In the genomic region with DNA sequence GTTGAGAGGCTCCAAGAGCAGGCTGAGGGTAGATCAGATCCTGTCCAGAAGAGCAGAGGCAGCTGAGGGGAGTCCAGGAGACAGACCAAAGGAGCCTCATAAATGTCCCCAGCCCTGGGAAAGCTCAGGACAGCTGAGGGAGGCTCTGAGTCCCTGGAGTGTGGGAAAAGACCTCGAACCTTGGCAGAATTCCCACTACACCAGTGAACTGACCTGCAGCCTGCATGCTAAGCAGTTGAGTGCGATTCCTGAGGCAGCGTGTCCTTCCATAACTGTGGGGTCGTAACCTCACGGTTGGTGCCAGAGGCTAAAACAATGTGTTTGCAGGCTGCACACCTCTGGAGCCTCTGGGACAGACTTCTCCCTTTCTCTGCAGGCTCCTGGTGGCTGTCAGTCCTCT, we compare ENCODE assay signal across 14 mouse cellular contexts. TPM values are rescaled to one million over a fixed set of nuclear protein-coding genes. Genes with fewer than 3 reads are reported as not detected.
DNase-seq lines count a peak whose midpoint lies in the region; ATAC-seq and TF ChIP-seq lines count a peak whose summit lies in the region.
"Had no signal": no experiment of that assay in that cellular context is flagged by ENCODE, and none has a peak within 500 bp of the region (broad histone marks: within the 10 kb centered on the region; RNA-seq: fewer than 3 reads in every experiment).

No protein-coding gene starts in this region.

- no peaks in the 10 kb centered on the region for H3K36me3 ChIP-seq in heart, postnatal 0 days (replicated peaks; ENCODE audit: control insufficient read depth, insufficient read depth, low read length)
- no peaks in the 10 kb centered on the region for H3K36me3 ChIP-seq in neural tube, embryonic 13.5 days
- no peaks in the 10 kb centered on the region for H3K36me3 ChIP-seq in limb, embryonic 14.5 days (ENCODE audit: control insufficient read depth, insufficient read depth, low read length)
- H3K36me3 ChIP-seq: embryonic facial prominence, embryonic 15.5 days; G1E had no signal

- H3K4me3 ChIP-seq in heart, postnatal 0 days (ENCODE audit: low read depth, low read length), result no peak overlapping the region
- H3K4me3 ChIP-seq in neural tube, embryonic 13.5 days, result no peak overlapping the region
- H3K4me3 ChIP-seq in limb, embryonic 14.5 days (replicated peaks; ENCODE audit: low read length), result no peak overlapping the region
- H3K4me3 ChIP-seq: embryonic facial prominence, embryonic 15.5 days had no signal

- no peak overlapping the region for H3K9ac ChIP-seq in heart, postnatal 0 days (replicated peaks; ENCODE audit: low read depth, low read length)
- H3K9ac ChIP-seq in neural tube, embryonic 13.5 days, result no peak overlapping the region
- no peak overlapping the region for H3K9ac ChIP-seq in limb, embryonic 14.5 days (ENCODE audit: low read depth, low read length, severe bottlenecking)
- H3K9ac ChIP-seq: embryonic facial prominence, embryonic 15.5 days; liver, postnatal 0 days had no signal

- H3K9me3 ChIP-seq in heart, postnatal 0 days (replicated peaks; ENCODE audit: control insufficient read depth, low read length), result no peaks in the 10 kb centered on the region
- H3K9me3 ChIP-seq in neural tube, embryonic 13.5 days, result no peaks in the 10 kb centered on the region
- H3K9me3 ChIP-seq in limb, embryonic 14.5 days (ENCODE audit: control insufficient read depth, low read length), result no peaks in the 10 kb centered on the region
- H3K9me3 ChIP-seq: embryonic facial prominence, embryonic 15.5 days; G1E had no signal

- WGBS in heart, postnatal 0 days, result 13% methylated on average over 5 of the region's 5 CpGs
- 43% methylated on average over 5 of the region's 5 CpGs for WGBS in neural tube, embryonic 13.5 days
- 30% methylated on average over 5 of the region's 5 CpGs for WGBS in limb, embryonic 14.5 days

- no peak for TF ChIP-seq CTCF in heart, postnatal 0 days (IDR thresholded peaks at IDR 0.05; ENCODE audit: low read depth)

- no peak for TF ChIP-seq EP300 in heart, postnatal 0 days (IDR thresholded peaks at IDR 0.05; ENCODE audit: low read depth)

- no peak overlapping the region for H3K4me2 ChIP-seq in heart, postnatal 0 days (ENCODE audit: low read depth, low read length)
- no peak overlapping the region for H3K4me2 ChIP-seq in neural tube, embryonic 13.5 days
- H3K4me2 ChIP-seq in limb, embryonic 14.5 days (replicated peaks; ENCODE audit: low read depth, low read length, severe bottlenecking), result no peak overlapping the region
- H3K4me2 ChIP-seq: embryonic facial prominence, embryonic 15.5 days had no signal

- peak; percentile 17; the same call in 1 of the 2 replicates for ATAC-seq in heart, postnatal 0 days (ENCODE audit: insufficient read depth, low read depth)
- no peak for ATAC-seq in neural tube, embryonic 13.5 days (ENCODE audit: low read depth)
- ATAC-seq in limb, embryonic 14.5 days (ENCODE audit: low FRiP score, low read depth), result peak; percentile 28; the same call in 1 of the 2 replicates
- ATAC-seq: liver, postnatal 0 days had no signal

- DNase-seq in adrenal gland, adult (ENCODE audit: inconsistent age in 2 of 2, low spot score in 1 of 2), result peak; percentile 37 to 62
- DNase-seq in adrenal gland, postnatal 25 days, result no peak
- no peak for DNase-seq in heart, postnatal 0 days (ENCODE audit: low spot score)
- DNase-seq in heart, adult 8-10 months (ENCODE audit: low spot score), result no peak
- DNase-seq in neural tube, embryonic 10.5 days (ENCODE audit: extremely low spot score, low spot score), result no peak
- DNase-seq in limb, embryonic 14.5 days (ENCODE audit: low spot score), result peak; percentile 17
- no peak for DNase-seq in T-cell, adult 2 months (ENCODE audit: low spot score)
- DNase-seq: liver, postnatal 0 days had no signal

- peaks cover 21% of the 10 kb centered on the region for H3K4me1 ChIP-seq in heart, postnatal 0 days (ENCODE audit: control insufficient read depth, insufficient read depth)
- peaks cover 18% of the 10 kb centered on the region for H3K4me1 ChIP-seq in neural tube, embryonic 13.5 days (replicated peaks)
- H3K4me1 ChIP-seq in limb, embryonic 14.5 days (ENCODE audit: control insufficient read depth, insufficient read depth, low read length), result peaks cover 32% of the 10 kb centered on the region

- H3K27me3 ChIP-seq in heart, postnatal 0 days (ENCODE audit: control insufficient read depth, insufficient read depth, low read length), result no peaks in the 10 kb centered on the region
- no peaks in the 10 kb centered on the region; the same call in 1 of the 2 replicates for H3K27me3 ChIP-seq in neural tube, embryonic 13.5 days
- H3K27me3 ChIP-seq in limb, embryonic 14.5 days (ENCODE audit: control insufficient read depth, insufficient read depth, low read length), result no peaks in the 10 kb centered on the region
- H3K27me3 ChIP-seq: embryonic facial prominence, embryonic 15.5 days had no signal

- H3K27ac ChIP-seq in heart, postnatal 0 days (ENCODE audit: low read depth), result 0 out of 2 replicates have a peak overlapping the region, but pooled peaks have one; percentile 45
- peak overlapping the region; percentile 43; the same call in 1 of the 2 replicates for H3K27ac ChIP-seq in neural tube, embryonic 13.5 days (replicated peaks)
- H3K27ac ChIP-seq in limb, embryonic 14.5 days (replicated peaks; ENCODE audit: low read depth, low read length), result 0 out of 2 replicates have a peak overlapping the region, but pooled peaks have one; percentile 19
- H3K27ac ChIP-seq: embryonic facial prominence, embryonic 15.5 days had no signal

- TF ChIP-seq POLR2A in limb, embryonic 14.5 days (IDR thresholded peaks at IDR 0.05; ENCODE audit: borderline replicate concordance, extremely low read depth, insufficient read depth, insufficient read length), result no peak

RNA-seq across cellular contexts. Expression of a gene that starts 20.9 kb away (rescaled TPM):
- not detected in 2 replicates for total RNA-seq in adrenal gland, postnatal 25 days (2021)
- not detected in 2 replicates for total RNA-seq in heart, postnatal 0 days (2014; rRNA removed; ENCODE audit: low replicate concordance)
- 0.08 TPM in 2 replicates for polyA plus RNA-seq in heart, postnatal 0 days (2015; fragmentation: Nextera tagmentation; extraction: Ambion mirVana)
- total RNA-seq in heart, adult 8-10 months (2022), result under 1 TPM in 3 of 4 experiments, not detected in 1; 0.12 to 0.20 (median 0.16) TPM
- 0.43 TPM in 1 of 2 replicates, not detected in the other for polyA plus RNA-seq in neural tube, embryonic 13.5 days (2015; fragmentation: Nextera tagmentation; extraction: Ambion mirVana)
- polyA plus RNA-seq in limb, embryonic 14.5 days (2012; rRNA removed), result 0.09 TPM in 1 of 2 replicates, not detected in the other
- not detected in 2 replicates for polyA plus RNA-seq in limb, embryonic 14.5 days (2014; fragmentation: Nextera tagmentation; extraction: Ambion mirVana)
- total RNA-seq: left cerebral cortex, adult 18-20 months; megakaryocyte-erythroid progenitor cell, adult 5-6 weeks; neutrophil, adult 5-6 weeks had no signal
- polyA plus RNA-seq: embryonic facial prominence, embryonic 15.5 days; G1E; liver, postnatal 0 days had no signal

RNA-seq across cellular contexts. Expression of a gene that starts 58.2 kb away (rescaled TPM):
- 22.9 and 40.6 TPM in 2 replicates for total RNA-seq in adrenal gland, postnatal 25 days (2021)
- total RNA-seq in heart, postnatal 0 days (2014; rRNA removed; ENCODE audit: low replicate concordance), result 4.0 and 7.1 TPM in 2 replicates
- polyA plus RNA-seq in heart, postnatal 0 days (2015; fragmentation: Nextera tagmentation; extraction: Ambion mirVana), result 3.3 and 3.7 TPM in 2 replicates
- total RNA-seq in heart, adult 8-10 months (2022), result 1 to 10 TPM; 1.9 to 2.8 (median 2.5) TPM
- 6.9 and 8.1 TPM in 2 replicates for polyA plus RNA-seq in neural tube, embryonic 13.5 days (2015; fragmentation: Nextera tagmentation; extraction: Ambion mirVana)
- 44.0 and 61.0 TPM in 2 replicates for polyA plus RNA-seq in limb, embryonic 14.5 days (2012; rRNA removed)
- 28.6 and 31.4 TPM in 2 replicates for polyA plus RNA-seq in limb, embryonic 14.5 days (2014; fragmentation: Nextera tagmentation; extraction: Ambion mirVana)
- total RNA-seq: G1E; megakaryocyte-erythroid progenitor cell, adult 5-6 weeks; neutrophil, adult 5-6 weeks had no signal
- polyA plus RNA-seq: G1E had no signal

Comparison
In these comparisons a context has a peak if more than half of its experiments do, and no peak if none do; other contexts are left out.
1. DNase-seq: peak in adrenal gland, adult (2 of 2) and limb, embryonic 14.5 days (single experiment); none in adrenal gland, postnatal 25 days (single experiment), heart, postnatal 0 days (single experiment), heart, adult 8-10 months (single experiment), neural tube, embryonic 10.5 days (single experiment) and T-cell, adult 2 months (single experiment).
2. Peak in every context shown above with its lines, with median percentiles within 50 percentile points of each other: H3K27ac ChIP-seq.